Mouse (Mus musculus) forebrain, embryonic 16.5 days (tissue): ENCODE data around the gene Atg10. TPM values are rescaled to one million over a fixed set of nuclear protein-coding genes. Genes with fewer than 3 reads are reported as not detected.

Source experiments
- ATAC-seq: fragments of 200-750 bp; cut with Nextera tagmentation; 2 replicates; pipeline ENCODE4 v1.8.0; 2017; ENCODE audit warnings: mild to moderate bottlenecking, moderate library complexity
- H3K27ac ChIP-seq: fragments of 300-500 bp; sonication (generic); 2 replicates; pipeline ENCODE4 v1.5.1; 2014; ENCODE audit warnings: low read length, control low read depth
- H3K27me3 ChIP-seq: fragments of 300-500 bp; sonication (generic); replicated peaks from 2 replicates; pipeline ENCODE4 v1.6.1; 2014; ENCODE audit warnings: low read length; ENCODE audit not compliant: control insufficient read depth, insufficient read depth
- H3K36me3 ChIP-seq: fragments of 300-500 bp; sonication (generic); 2 replicates; pipeline ENCODE4 v1.6.1; 2014; ENCODE audit not compliant: control insufficient read depth, insufficient read depth
- H3K4me1 ChIP-seq: fragments of 300-500 bp; sonication (generic); replicated peaks from 2 replicates; pipeline ENCODE4 v1.6.1; 2014; ENCODE audit warnings: low read length; ENCODE audit not compliant: control insufficient read depth, insufficient read depth
- H3K4me2 ChIP-seq: fragments of 300-500 bp; sonication (generic); 2 replicates; pipeline ENCODE4 v1.6.1; 2014; ENCODE audit warnings: mild to moderate bottlenecking, low read length, control low read depth
- H3K4me3 ChIP-seq: fragments of 300-500 bp; sonication (generic); replicated peaks from 2 replicates; pipeline ENCODE4 v1.5.1; 2014; ENCODE audit warnings: mild to moderate bottlenecking, low read length, control low read depth
- H3K9ac ChIP-seq: fragments of 300-500 bp; sonication (generic); replicated peaks from 2 replicates; pipeline ENCODE4 v1.6.1; 2014; ENCODE audit warnings: low read depth, low read length, control low read depth
- H3K9me3 ChIP-seq: fragments of 300-500 bp; sonication (generic); 2 replicates; pipeline ENCODE4 v1.6.1; 2016; ENCODE audit warnings: low read length; ENCODE audit not compliant: control insufficient read depth
- WGBS: fragments of 180-500 bp; shearing (Covaris S2); extraction: QIAGEN DNeasy Blood & Tissue Kit; methylation state at CpG from one replicate; pipeline ENCODE4 v1.1.7; 2014; 5-methylcytosine and 5-hydroxymethylcytosine counted together
- polyA plus RNA-seq: library from polyadenylated mRNA; unstranded; fragments of >200 nt; fragmentation: Nextera tagmentation; extraction: Ambion mirVana; gene quantifications from 2 replicates; pipeline ENCODE4 v1.2.1, GENCODE M21; 2015

The Atg10 gene
- polyA plus RNA-seq, 1 experiment from 2014 or later = 14.0 TPM

DNA sequence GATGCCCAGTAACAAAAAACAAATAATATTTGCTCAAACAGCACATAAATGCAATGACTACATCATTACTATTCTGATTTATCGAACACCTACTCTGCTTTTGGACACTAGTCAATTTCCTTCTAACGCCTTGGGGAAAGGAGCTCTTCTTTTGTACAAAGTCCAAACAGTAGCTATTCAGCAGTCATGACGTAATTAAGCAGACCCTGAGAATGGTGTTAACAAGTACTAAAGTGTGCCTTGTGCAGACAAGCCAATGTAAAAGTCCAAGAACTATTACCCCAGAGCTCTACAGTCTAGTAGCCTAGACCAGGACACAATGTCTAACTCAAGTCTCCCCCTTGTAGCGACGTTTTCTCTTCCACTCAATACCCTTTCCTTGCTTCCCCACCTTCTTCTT, 67.5 kb downstream of the Atg10 start:
- 35% methylated on average over 5 of the region's 5 CpGs for WGBS

DNA sequence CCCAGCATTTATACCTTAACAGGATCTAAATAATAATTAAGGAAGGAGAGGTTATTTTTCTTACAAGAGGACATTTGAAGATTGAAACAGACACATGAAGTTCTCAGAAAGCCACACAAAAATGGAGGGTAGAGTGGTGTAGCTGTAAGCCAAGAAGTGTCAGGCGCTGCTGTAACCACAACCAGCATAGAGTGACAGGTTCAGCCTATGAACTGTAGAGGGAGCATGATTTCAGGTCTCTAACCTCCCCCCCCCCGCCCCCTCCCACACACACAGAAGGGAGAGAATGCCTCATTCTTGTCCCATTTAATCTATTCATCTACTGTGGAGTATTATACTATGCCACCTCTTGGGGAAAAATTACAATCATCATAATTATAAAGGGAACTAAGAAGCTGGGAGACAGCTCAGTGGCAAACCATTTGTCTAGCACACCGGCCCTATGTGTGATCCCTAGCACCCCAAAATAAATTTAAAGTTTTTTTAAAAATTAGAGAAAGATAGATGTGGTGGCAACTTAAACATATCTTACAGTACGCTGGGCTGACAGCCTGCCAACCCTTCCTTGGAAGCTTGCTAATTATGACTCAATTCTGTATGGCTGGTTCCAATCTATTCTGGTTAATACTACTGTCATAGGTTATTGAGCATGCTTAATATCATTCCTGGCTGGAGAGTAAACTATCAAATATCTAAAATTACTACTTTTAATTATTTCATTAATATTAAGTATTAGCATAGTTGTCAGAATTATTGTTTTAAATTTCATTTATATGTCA, 68.2 kb downstream of the Atg10 start:
- no peak overlapping the region for H3K4me3 ChIP-seq
- H3K36me3 ChIP-seq = no peaks in the 10 kb centered on the region
- WGBS = 57% methylated on average over 4 of the region's 4 CpGs
- H3K9ac ChIP-seq = no peak overlapping the region
- no peak overlapping the region for H3K27ac ChIP-seq
- H3K9me3 ChIP-seq = no peaks in the 10 kb centered on the region
- H3K4me2 ChIP-seq = no peak overlapping the region
- H3K27me3 ChIP-seq = no peaks in the 10 kb centered on the region
- ATAC-seq = peak; percentile 31; the same call in 1 of the 2 replicates
- H3K4me1 ChIP-seq = no peaks in the 10 kb centered on the region

More for the DNA sequence above, 67.5 kb downstream of the Atg10 start:
- H3K36me3 ChIP-seq = no peaks in the 10 kb centered on the region
- H3K27me3 ChIP-seq = no peaks in the 10 kb centered on the region
- no peaks in the 10 kb centered on the region for H3K9me3 ChIP-seq
- no peak overlapping the region for H3K4me3 ChIP-seq
- H3K4me2 ChIP-seq = no peak overlapping the region
- H3K4me1 ChIP-seq = no peaks in the 10 kb centered on the region
- no peak overlapping the region for H3K27ac ChIP-seq
- no peak for ATAC-seq
- no peak overlapping the region for H3K9ac ChIP-seq

DNA sequence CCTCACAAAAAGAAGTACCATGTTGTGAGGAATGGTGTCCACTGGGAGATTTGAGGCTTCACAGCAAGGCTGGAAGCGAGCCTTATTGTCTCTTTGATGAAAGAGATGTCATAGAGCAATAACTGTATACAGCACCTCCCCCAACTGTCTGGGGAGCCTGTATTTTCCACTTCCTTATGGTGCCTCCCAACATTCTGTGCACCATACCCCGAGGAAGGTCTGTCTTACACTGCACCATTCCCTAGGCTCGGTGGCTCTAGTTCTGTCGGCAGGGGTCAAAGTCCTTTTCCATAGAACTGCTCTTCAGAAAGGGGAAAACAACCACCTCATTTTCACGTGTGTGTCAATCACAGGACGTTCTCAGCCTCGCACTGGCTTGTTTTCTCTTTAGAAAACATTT, 69.1 kb downstream of the Atg10 start:
- ATAC-seq = no peak
- H3K36me3 ChIP-seq = no peaks in the 10 kb centered on the region

DNA sequence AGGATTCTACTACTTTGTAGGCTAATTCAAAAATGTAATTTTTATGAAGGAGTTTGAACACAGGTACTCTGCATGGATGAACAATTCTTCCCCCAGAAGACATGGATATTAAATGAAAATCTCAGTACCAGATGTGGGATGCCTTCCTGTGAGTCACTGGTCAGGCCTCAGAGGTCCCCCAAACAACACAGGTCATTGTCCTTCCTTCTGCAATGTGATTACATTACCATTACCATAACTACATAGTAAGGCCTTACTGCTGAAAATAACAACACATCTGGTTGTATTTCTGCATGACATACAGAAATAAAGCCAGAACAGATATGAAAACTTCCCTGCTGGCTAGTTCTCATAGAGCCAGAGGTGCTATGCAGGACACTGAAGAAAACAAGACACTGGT, 87.4 kb downstream of the Atg10 start:
- Histone ChIP-seq H3K27me3 (no peaks in the 10 kb centered on the region), H3K4me3 (no peak overlapping the region), H3K27ac (no peak overlapping the region), H3K4me2 (no peak overlapping the region), H3K9ac (no peak overlapping the region), H3K9me3 (no peaks in the 10 kb centered on the region), H3K36me3 (no peaks in the 10 kb centered on the region), H3K4me1 (no peaks in the 10 kb centered on the region)
- ATAC-seq = no peak

More for the DNA sequence above, 69.1 kb downstream of the Atg10 start:
- Histone ChIP-seq H3K4me2 (no peak overlapping the region), H3K4me3 (no peak overlapping the region), H3K9ac (no peak overlapping the region), H3K27me3 (no peaks in the 10 kb centered on the region), H3K9me3 (no peaks in the 10 kb centered on the region), H3K27ac (no peak overlapping the region), H3K4me1 (no peaks in the 10 kb centered on the region)
- 77% methylated on average over 7 of the region's 7 CpGs for WGBS

DNA sequence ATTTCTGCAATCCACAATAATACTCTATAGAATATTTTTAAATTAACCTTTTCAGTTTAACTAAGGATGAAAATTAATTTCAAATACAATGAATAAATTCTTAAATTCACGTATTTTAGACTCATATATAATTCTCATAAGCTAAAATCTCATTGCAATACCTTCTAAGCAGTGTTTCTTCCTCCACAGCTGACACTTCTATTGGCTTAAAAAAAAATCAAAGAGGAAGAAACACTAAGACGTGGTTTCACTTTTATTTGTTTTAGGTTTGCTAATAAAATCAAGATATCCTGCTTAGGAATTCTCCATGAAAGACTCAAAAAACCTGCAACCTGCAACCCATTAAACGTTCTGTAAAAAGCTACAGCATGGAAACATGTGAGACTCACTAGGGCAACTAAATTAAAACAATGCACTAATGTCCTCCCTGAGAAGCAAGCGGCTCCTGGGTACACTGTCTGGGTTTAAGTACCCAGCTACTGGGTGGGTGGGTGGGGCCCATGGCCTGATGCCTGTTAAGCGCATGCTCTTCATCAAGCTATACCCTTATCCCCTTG, 90.4 kb downstream of the Atg10 start:
- WGBS = 75% methylated on average over 5 of the region's 5 CpGs
- no peaks in the 10 kb centered on the region for H3K36me3 ChIP-seq
- no peak overlapping the region for H3K4me3 ChIP-seq
- ATAC-seq = no peak
- H3K4me2 ChIP-seq = no peak overlapping the region
- no peak overlapping the region for H3K9ac ChIP-seq
- H3K27me3 ChIP-seq = no peaks in the 10 kb centered on the region
- H3K4me1 ChIP-seq = peaks cover 8% of the 10 kb centered on the region
- no peaks in the 10 kb centered on the region for H3K9me3 ChIP-seq
- H3K27ac ChIP-seq = no peak overlapping the region

DNA sequence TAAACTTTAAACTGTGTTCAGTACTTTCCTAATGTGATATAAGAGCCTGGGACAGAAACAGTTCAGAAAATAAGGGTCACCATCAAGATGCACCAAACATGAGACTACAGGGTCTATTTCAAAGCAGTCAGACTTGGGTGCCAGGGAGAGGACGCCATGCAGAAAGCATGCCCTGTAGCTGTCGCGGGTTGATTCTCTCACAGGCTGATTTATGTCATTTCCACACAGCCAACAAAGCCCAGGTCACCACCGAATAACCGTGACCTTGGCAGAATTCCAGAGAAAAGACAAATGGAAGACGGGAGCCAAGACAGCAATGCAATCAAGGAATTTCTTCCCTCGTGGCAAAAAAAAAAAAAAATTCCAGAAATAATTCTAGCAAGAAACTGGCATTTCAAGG, 94.7 kb downstream of the Atg10 start:
- H3K36me3 ChIP-seq = no peaks in the 10 kb centered on the region
- ATAC-seq = peak; percentile 54
- H3K4me3 ChIP-seq = no peak overlapping the region
- no peaks in the 10 kb centered on the region for H3K27me3 ChIP-seq
- H3K4me2 ChIP-seq = no peak overlapping the region
- 30% methylated on average over 7 of the region's 7 CpGs for WGBS
- no peaks in the 10 kb centered on the region for H3K9me3 ChIP-seq
- H3K9ac ChIP-seq = no peak overlapping the region
- H3K4me1 ChIP-seq = peaks cover 9% of the 10 kb centered on the region
- H3K27ac ChIP-seq = peak overlapping the region; percentile 31

DNA sequence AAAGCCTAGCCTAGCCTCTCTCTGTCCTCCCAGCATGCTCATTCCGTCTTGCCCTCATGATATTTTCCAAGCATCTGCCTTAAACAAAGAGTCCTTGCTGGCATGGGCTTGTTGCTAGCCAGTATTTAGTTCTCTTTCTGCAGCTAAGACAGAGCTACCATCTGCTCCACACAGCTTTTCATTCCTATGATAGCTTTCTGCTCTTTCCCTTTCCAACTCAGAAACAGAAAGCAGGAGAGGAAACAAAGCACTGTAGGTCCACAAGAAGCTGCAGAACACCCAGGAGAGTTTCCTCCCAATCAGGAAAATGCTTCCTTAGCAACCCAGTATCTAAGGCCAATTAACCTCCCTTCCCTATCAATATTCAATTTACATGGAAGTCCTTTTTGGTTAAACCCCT, 95.2 kb downstream of the Atg10 start:
- Histone ChIP-seq H3K4me1 (peaks cover 9% of the 10 kb centered on the region), H3K27ac (peak overlapping the region; percentile 31), H3K4me2 (no peak overlapping the region), H3K4me3 (no peak overlapping the region), H3K36me3 (no peaks in the 10 kb centered on the region), H3K9me3 (no peaks in the 10 kb centered on the region), H3K27me3 (no peaks in the 10 kb centered on the region), H3K9ac (no peak overlapping the region)
- WGBS = 15% methylated on average over 1 of the region's 1 CpGs
- peak; percentile 89 for ATAC-seq

DNA sequence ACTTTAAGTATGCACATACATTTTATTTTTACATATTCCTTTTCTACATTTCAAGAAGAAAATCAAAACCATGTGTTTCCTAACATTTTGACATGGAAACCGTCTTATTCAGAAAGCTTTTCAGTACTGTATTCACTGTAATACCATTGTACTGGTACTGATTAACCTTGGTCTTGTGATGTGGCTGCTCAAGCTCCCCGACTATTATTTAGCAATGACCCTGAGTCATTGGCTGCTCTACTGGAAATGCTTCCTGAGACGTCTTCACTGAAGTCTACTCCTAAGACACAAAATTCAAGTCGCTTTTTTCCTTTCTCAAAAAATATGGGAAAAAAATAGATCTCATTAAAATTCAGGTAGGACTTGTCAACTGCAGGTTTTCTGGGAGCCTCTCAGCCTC, 105.6 kb downstream of the Atg10 start:
- no peaks in the 10 kb centered on the region for H3K36me3 ChIP-seq
- H3K27me3 ChIP-seq = no peaks in the 10 kb centered on the region
- no peak overlapping the region for H3K27ac ChIP-seq
- WGBS = 82% methylated on average over 4 of the region's 4 CpGs
- ATAC-seq = no peak
- H3K9me3 ChIP-seq = no peaks in the 10 kb centered on the region
- H3K4me3 ChIP-seq = no peak overlapping the region
- no peak overlapping the region for H3K4me2 ChIP-seq
- no peaks in the 10 kb centered on the region for H3K4me1 ChIP-seq
- H3K9ac ChIP-seq = no peak overlapping the region

DNA sequence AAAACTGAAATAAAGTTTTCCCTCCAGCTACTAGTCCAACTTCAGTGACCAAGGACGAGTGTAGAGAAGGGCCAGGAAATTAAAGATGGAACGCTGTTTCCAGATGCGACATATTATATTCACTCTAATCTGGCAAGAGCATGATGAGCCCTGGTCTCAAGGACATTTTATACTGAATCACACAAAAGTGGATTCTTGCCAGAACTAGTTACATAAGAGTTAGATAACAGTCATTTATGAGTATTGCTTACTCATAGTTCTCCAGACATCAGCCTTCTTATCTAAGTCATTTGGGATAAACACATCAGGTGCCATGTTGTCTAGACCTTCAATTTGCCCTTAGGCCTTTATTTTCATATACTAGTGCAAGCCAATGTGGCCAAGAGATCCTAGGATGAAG, 108.9 kb downstream of the Atg10 start:
- WGBS = 94% methylated on average over 3 of the region's 3 CpGs
- no peak overlapping the region for H3K27ac ChIP-seq
- H3K9me3 ChIP-seq = no peaks in the 10 kb centered on the region
- no peak for ATAC-seq
- H3K4me3 ChIP-seq = no peak overlapping the region
- H3K4me1 ChIP-seq = no peaks in the 10 kb centered on the region
- no peak overlapping the region for H3K9ac ChIP-seq
- no peak overlapping the region for H3K4me2 ChIP-seq
- H3K27me3 ChIP-seq = no peaks in the 10 kb centered on the region
- no peaks in the 10 kb centered on the region for H3K36me3 ChIP-seq
